Mouse (Mus musculus): ENCODE data around the gene Diras1. TPM values are rescaled to one million over a fixed set of nuclear protein-coding genes. Genes with fewer than 3 reads are reported as not detected.
"Not testable (repeated sequence)": the region's sequence is repeated elsewhere in the genome, so short reads cannot be mapped to it uniquely, and the experiment has no call there.

Diras1 gene
- polyA plus RNA-seq, 1 experiment from 2014 or later = not detected

DNA sequence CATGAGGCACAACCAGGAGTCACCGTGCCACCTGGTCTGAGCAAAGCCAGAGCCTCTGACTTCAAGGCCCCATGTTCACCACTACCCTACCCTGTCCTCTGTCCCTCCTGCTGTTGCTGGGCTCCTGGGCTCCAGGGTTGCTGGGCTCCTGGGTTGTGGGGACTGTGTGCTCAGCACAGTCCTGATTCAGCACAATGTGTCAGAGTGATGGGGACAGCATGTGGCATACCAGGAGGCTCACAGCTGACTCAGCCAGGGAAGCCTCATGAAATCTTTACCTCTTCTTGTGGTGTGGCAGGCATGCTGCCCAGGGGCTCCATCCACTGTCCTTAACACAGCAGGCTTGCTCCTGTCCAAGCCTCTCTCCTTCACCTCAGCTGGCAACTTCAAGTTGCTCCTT, 33.5 kb downstream of the Diras1 start:
- no peak for DNase-seq
- peaks cover 8% of the 10 kb centered on the region for H3K27me3 ChIP-seq (ENCODE audit: insufficient read depth, low read length)
- no peak overlapping the region for H3K4me2 ChIP-seq (ENCODE audit: low read depth, low read length)
- TF ChIP-seq CTCF (IDR thresholded peaks at IDR 0.05; ENCODE audit: low read depth) (no peak), EP300 (IDR thresholded peaks at IDR 0.05; ENCODE audit: low read depth) (no peak)
- H3K36me3 ChIP-seq (replicated peaks; ENCODE audit: insufficient read depth, low read length) = no peaks in the 10 kb centered on the region
- H3K27ac ChIP-seq (ENCODE audit: low read depth) = no peak overlapping the region
- H3K4me1 ChIP-seq (ENCODE audit: insufficient read depth) = peaks cover 5% of the 10 kb centered on the region
- no peak for ATAC-seq
- WGBS (ENCODE audit: insufficient replicate concordance) = 57% methylated on average over 1 of the region's 1 CpGs
- H3K9me3 ChIP-seq (ENCODE audit: low read length) = no peaks in the 10 kb centered on the region
- H3K9ac ChIP-seq (replicated peaks) = no peak overlapping the region
- H3K4me3 ChIP-seq (ENCODE audit: low read depth, low read length) = no peak overlapping the region

DNA sequence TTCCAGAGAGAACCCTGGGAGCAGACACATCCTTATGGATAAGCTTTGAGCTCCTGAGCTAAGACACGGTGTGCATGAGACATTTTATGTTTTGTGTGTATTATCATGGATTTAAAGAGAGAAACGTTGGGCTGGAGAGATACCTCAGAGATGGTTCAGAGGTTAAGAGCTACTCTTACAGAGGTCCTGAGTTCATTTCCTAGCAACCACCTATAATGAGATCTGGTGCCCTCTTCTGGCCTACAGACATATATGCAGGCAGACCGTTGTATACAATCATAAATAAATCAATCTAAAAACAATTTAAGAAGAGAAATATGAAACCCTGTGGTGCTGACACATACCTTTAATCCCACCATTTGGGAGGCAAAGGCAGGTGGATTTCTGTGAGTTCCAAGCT, 34.5 kb downstream of the Diras1 start:
- Histone ChIP-seq H3K4me1 (ENCODE audit: insufficient read depth) (peaks cover 5% of the 10 kb centered on the region), H3K9ac (replicated peaks) (no peak overlapping the region), H3K4me2 (ENCODE audit: low read depth, low read length) (no peak overlapping the region), H3K4me3 (ENCODE audit: low read depth, low read length) (no peak overlapping the region), H3K36me3 (replicated peaks; ENCODE audit: insufficient read depth, low read length) (no peaks in the 10 kb centered on the region), H3K9me3 (ENCODE audit: low read length) (no peaks in the 10 kb centered on the region), H3K27me3 (ENCODE audit: insufficient read depth, low read length) (peaks cover 8% of the 10 kb centered on the region), H3K27ac (ENCODE audit: low read depth) (no peak overlapping the region)
- TF ChIP-seq CTCF (IDR thresholded peaks at IDR 0.05; ENCODE audit: low read depth) (peak; percentile 67), EP300 (IDR thresholded peaks at IDR 0.05; ENCODE audit: low read depth) (no peak)
- WGBS (ENCODE audit: insufficient replicate concordance) = 19% methylated on average over 3 of the region's 3 CpGs
- DNase-seq = no peak
- ATAC-seq = no peak

GRCm38 (mm10) chr10:80990406-80990805, 35.1 kb downstream of the Diras1 start:
- Histone ChIP-seq H3K27ac (ENCODE audit: low read depth) (no peak overlapping the region), H3K36me3 (replicated peaks; ENCODE audit: insufficient read depth, low read length) (no peaks in the 10 kb centered on the region), H3K4me1 (ENCODE audit: insufficient read depth) (peaks cover 10% of the 10 kb centered on the region), H3K4me3 (ENCODE audit: low read depth, low read length) (no peak overlapping the region), H3K27me3 (ENCODE audit: insufficient read depth, low read length) (peaks cover 8% of the 10 kb centered on the region), H3K9me3 (ENCODE audit: low read length) (no peaks in the 10 kb centered on the region), H3K4me2 (ENCODE audit: low read depth, low read length) (no peak overlapping the region), H3K9ac (replicated peaks) (no peak overlapping the region)
- DNase-seq = no peak
- no peak for ATAC-seq
- no peak for TF ChIP-seq CTCF (IDR thresholded peaks at IDR 0.05; ENCODE audit: low read depth)
- no peak for TF ChIP-seq EP300 (IDR thresholded peaks at IDR 0.05; ENCODE audit: low read depth)
- WGBS (ENCODE audit: insufficient replicate concordance) = 57% methylated on average over 7 of the region's 7 CpGs

- H3K9ac ChIP-seq (replicated peaks); H3K4me3 ChIP-seq (ENCODE audit: low read depth, low read length); H3K36me3 ChIP-seq (replicated peaks; ENCODE audit: insufficient read depth, low read length); H3K27me3 ChIP-seq (ENCODE audit: insufficient read depth, low read length); DNase-seq; H3K4me2 ChIP-seq (ENCODE audit: low read depth, low read length); H3K9me3 ChIP-seq (ENCODE audit: low read length); H3K27ac ChIP-seq (ENCODE audit: low read depth); ATAC-seq: not testable (repeated sequence)
- WGBS (ENCODE audit: insufficient replicate concordance) = 49% methylated on average over 4 of the region's 4 CpGs
- H3K4me1 ChIP-seq (ENCODE audit: insufficient read depth) = peaks cover 15% of the 10 kb centered on the region
Measured at GRCm38 (mm10) chr10:80989854-80990253, 35.6 kb downstream of the Diras1 start.

GRCm38 (mm10) chr10:80989446-80989845, 36.0 kb downstream of the Diras1 start:
- Histone ChIP-seq H3K27ac (ENCODE audit: low read depth) (no peak overlapping the region), H3K4me2 (ENCODE audit: low read depth, low read length) (no peak overlapping the region), H3K4me3 (ENCODE audit: low read depth, low read length) (no peak overlapping the region), H3K4me1 (ENCODE audit: insufficient read depth) (peaks cover 15% of the 10 kb centered on the region), H3K9ac (replicated peaks) (no peak overlapping the region), H3K9me3 (ENCODE audit: low read length) (no peaks in the 10 kb centered on the region), H3K27me3 (ENCODE audit: insufficient read depth, low read length) (0 out of 2 replicates have a peak, but pooled peaks cover 3% of the 10 kb centered on the region), H3K36me3 (replicated peaks; ENCODE audit: insufficient read depth, low read length) (no peaks in the 10 kb centered on the region)
- DNase-seq = no peak
- no peak for ATAC-seq
- WGBS (ENCODE audit: insufficient replicate concordance) = 51% methylated on average over 6 of the region's 6 CpGs
- TF ChIP-seq EP300 (IDR thresholded peaks at IDR 0.05; ENCODE audit: low read depth) = no peak
- TF ChIP-seq CTCF (IDR thresholded peaks at IDR 0.05; ENCODE audit: low read depth) = no peak

GRCm38 (mm10) chr10:80987709-80988441, 37.6 kb downstream of the Diras1 start:
- ATAC-seq = peak; percentile 76
- no peak overlapping the region for H3K4me3 ChIP-seq (ENCODE audit: low read depth, low read length)
- H3K27me3 ChIP-seq (ENCODE audit: insufficient read depth, low read length) = no peaks in the 10 kb centered on the region
- TF ChIP-seq CTCF (IDR thresholded peaks at IDR 0.05; ENCODE audit: low read depth) (peak; percentile 98), EP300 (IDR thresholded peaks at IDR 0.05; ENCODE audit: low read depth) (no peak)
- DNase-seq = peak; percentile 90
- H3K9me3 ChIP-seq (ENCODE audit: low read length) = no peaks in the 10 kb centered on the region
- no peak overlapping the region for H3K9ac ChIP-seq (replicated peaks)
- no peak overlapping the region for H3K27ac ChIP-seq (ENCODE audit: low read depth)
- no peaks in the 10 kb centered on the region for H3K36me3 ChIP-seq (replicated peaks; ENCODE audit: insufficient read depth, low read length)
- H3K4me1 ChIP-seq (ENCODE audit: insufficient read depth) = peaks cover 15% of the 10 kb centered on the region
- H3K4me2 ChIP-seq (ENCODE audit: low read depth, low read length) = no peak overlapping the region
- 12% methylated on average over 10 of the region's 10 CpGs for WGBS (ENCODE audit: insufficient replicate concordance)
